Mouse (Mus musculus): ENCODE data around the gene Pimreg. TPM values are rescaled to one million over a fixed set of nuclear protein-coding genes. Genes with fewer than 3 reads are reported as not detected.
A peak's percentile ranks its signal among the peaks of the same experiment; 100 is the strongest.

Gene Pimreg
- polyA plus RNA-seq, 1 experiment from 2014 or later, result 99.0 TPM

DNA sequence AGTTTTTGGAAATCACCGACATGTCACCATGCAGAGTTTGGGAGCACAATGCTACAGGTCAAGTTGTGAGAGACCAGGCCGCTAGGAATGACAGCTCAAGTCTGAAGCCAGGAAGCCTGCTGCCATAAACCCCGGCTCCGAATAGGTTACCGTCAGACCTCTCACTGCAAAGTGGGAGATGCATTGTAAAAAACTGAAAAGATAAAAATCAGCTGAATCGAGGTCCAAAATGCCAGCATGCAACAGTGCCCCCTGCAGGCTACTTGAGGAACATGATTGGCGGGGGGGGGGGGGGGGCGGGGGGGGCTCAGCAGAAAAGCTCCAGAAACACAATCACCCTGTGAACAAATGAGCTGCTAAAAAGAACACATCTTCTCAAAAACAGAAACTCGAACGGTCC is 18.3 kb upstream of the Pimreg start:
- ATAC-seq (replicated peaks; ENCODE audit: insufficient number of reproducible peaks, low FRiP score, low TSS enrichment), result no peak
- H3K9me3 ChIP-seq (replicated peaks; ENCODE audit: control insufficient read depth, low read length), result no peaks in the 10 kb centered on the region
- 0 out of 2 replicates have a peak, but pooled peaks cover 8% of the 10 kb centered on the region for H3K27me3 ChIP-seq (ENCODE audit: control insufficient read depth, insufficient read depth, low read length)
- peaks cover 3% of the 10 kb centered on the region; the same call in 1 of the 2 replicates for H3K4me1 ChIP-seq (ENCODE audit: control insufficient read depth, insufficient read depth, low read length)
- H3K36me3 ChIP-seq (ENCODE audit: control insufficient read depth, insufficient read depth, low read length), result no peaks in the 10 kb centered on the region
- H3K27ac ChIP-seq (ENCODE audit: low read depth, low read length), result no peak overlapping the region
- no peak overlapping the region for H3K4me2 ChIP-seq
- no peak overlapping the region for H3K4me3 ChIP-seq (ENCODE audit: low read depth, low read length)
- 51% methylated on average over 10 of the region's 10 CpGs for WGBS (ENCODE audit: insufficient replicate concordance)
- H3K9ac ChIP-seq (ENCODE audit: low read depth, low read length), result no peak overlapping the region

DNA sequence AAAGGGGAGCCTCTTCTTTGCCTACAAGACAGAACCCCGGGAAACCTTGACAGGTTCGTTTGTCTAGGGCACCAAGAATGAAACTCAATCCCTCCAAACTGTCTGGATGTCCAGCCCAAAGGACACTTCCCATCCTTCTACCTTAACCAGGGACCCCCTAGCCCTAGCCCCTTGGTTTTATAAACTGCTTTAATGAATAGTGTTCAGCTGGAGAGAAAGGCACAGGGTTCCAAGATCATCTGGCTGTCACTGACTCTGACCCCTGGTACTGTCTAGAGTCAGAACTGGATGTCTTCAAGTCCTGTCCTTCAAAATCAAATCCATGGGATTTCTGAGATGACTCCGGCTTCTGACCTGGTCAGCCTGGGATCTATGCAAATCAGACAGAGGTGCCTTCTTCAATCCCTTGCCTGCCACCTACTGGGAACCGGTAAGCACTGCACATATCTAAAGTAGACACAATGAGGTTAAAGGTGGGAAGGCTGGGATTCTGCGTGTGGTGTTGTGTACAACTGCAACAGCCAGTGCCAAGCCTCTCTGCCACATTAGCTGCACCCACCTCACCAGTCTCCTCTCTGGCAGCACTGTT is 17.5 kb upstream of the Pimreg start:
- Histone ChIP-seq H3K9me3 (replicated peaks; ENCODE audit: control insufficient read depth, low read length) (no peaks in the 10 kb centered on the region), H3K4me2 (no peak overlapping the region), H3K4me1 (ENCODE audit: control insufficient read depth, insufficient read depth, low read length) (peaks cover 3% of the 10 kb centered on the region; the same call in 1 of the 2 replicates), H3K27ac (ENCODE audit: low read depth, low read length) (no peak overlapping the region), H3K4me3 (ENCODE audit: low read depth, low read length) (no peak overlapping the region), H3K36me3 (ENCODE audit: control insufficient read depth, insufficient read depth, low read length) (no peaks in the 10 kb centered on the region), H3K9ac (ENCODE audit: low read depth, low read length) (no peak overlapping the region), H3K27me3 (ENCODE audit: control insufficient read depth, insufficient read depth, low read length) (peaks cover 13% of the 10 kb centered on the region)
- no peak for ATAC-seq (replicated peaks; ENCODE audit: insufficient number of reproducible peaks, low FRiP score, low TSS enrichment)
- 26% methylated on average over 5 of the region's 5 CpGs for WGBS (ENCODE audit: insufficient replicate concordance)

DNA sequence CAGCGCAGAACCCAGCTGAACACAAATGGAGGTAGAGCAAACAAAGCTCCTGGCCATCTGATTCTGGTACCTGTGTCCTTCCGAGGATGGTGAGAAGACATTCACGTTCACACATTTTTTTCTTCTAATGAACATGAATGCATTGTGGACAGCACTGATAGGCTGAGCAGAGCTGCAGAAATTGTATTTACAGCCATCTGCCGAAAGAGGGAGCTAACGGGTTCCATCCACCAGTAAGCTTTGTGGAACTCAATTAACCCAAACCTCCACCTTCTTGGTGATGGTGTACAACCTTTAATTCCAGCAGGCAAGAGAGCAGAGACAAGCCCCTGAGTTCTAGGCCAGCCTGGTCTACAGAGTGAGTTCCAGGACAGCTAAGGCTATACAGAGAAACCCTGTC is 16.0 kb upstream of the Pimreg start:
- H3K27me3 ChIP-seq (ENCODE audit: control insufficient read depth, insufficient read depth, low read length), result peaks cover 23% of the 10 kb centered on the region
- 32% methylated on average over 5 of the region's 5 CpGs for WGBS (ENCODE audit: insufficient replicate concordance)
- no peak overlapping the region for H3K27ac ChIP-seq (ENCODE audit: low read depth, low read length)
- no peak overlapping the region for H3K4me2 ChIP-seq
- ATAC-seq (replicated peaks; ENCODE audit: insufficient number of reproducible peaks, low FRiP score, low TSS enrichment), result no peak
- no peaks in the 10 kb centered on the region for H3K36me3 ChIP-seq (ENCODE audit: control insufficient read depth, insufficient read depth, low read length)
- H3K4me1 ChIP-seq (ENCODE audit: control insufficient read depth, insufficient read depth, low read length), result peaks cover 3% of the 10 kb centered on the region; the same call in 1 of the 2 replicates
- no peak overlapping the region for H3K9ac ChIP-seq (ENCODE audit: low read depth, low read length)
- no peak overlapping the region for H3K4me3 ChIP-seq (ENCODE audit: low read depth, low read length)
- no peaks in the 10 kb centered on the region for H3K9me3 ChIP-seq (replicated peaks; ENCODE audit: control insufficient read depth, low read length)

DNA sequence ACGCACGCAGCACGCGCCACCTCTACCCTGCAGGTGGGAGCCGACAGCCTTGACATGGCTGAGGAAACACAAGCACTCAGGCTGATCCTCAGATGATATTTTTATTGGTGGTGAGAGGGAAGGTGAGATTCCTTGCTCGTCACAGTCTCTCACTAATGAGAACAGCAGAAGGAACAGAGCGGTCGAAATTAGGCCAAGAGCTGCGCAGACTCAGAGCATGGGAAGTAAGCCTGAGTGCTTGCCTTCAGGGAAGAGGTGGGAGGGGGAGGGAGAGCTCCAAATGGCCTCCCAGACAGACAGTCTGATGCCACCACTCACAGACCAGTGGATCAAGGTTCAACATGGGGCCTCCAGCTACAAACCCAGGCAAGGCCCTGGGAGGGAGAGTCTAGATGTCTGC is 15.3 kb upstream of the Pimreg start:
- Histone ChIP-seq H3K36me3 (ENCODE audit: control insufficient read depth, insufficient read depth, low read length) (no peaks in the 10 kb centered on the region), H3K4me1 (ENCODE audit: control insufficient read depth, insufficient read depth, low read length) (peaks cover 3% of the 10 kb centered on the region; the same call in 1 of the 2 replicates), H3K4me3 (ENCODE audit: low read depth, low read length) (no peak overlapping the region), H3K9me3 (replicated peaks; ENCODE audit: control insufficient read depth, low read length) (no peaks in the 10 kb centered on the region), H3K4me2 (no peak overlapping the region), H3K27me3 (ENCODE audit: control insufficient read depth, insufficient read depth, low read length) (peaks cover 23% of the 10 kb centered on the region), H3K27ac (ENCODE audit: low read depth, low read length) (no peak overlapping the region), H3K9ac (ENCODE audit: low read depth, low read length) (no peak overlapping the region)
- 83% methylated on average over 9 of the region's 9 CpGs for whole genome bisulfite sequencing (ENCODE audit: insufficient replicate concordance)
- ATAC-seq (replicated peaks; ENCODE audit: insufficient number of reproducible peaks, low FRiP score, low TSS enrichment), result no peak

DNA sequence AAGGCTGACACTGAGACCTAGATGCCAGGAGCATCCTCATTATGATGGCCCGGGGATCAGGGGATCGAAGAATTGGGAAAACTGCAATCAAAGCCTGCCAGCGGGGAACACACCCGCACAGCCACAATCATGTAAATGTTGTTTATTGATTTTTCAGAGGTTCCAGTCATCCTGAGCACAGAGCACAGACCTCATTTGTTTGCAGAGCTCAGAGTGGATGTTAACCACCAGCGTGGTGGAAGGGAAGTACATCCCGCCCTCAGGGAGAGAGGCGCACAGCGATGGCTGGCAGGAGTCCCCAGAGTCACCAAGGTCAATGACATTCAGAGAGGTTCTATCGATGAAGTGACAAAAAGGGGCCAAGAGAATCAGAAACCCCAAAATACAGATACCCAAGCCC is 14.0 kb upstream of the Pimreg start:
- no peak for ATAC-seq (replicated peaks; ENCODE audit: insufficient number of reproducible peaks, low FRiP score, low TSS enrichment)
- Histone ChIP-seq H3K4me3 (ENCODE audit: low read depth, low read length) (no peak overlapping the region), H3K4me2 (no peak overlapping the region), H3K4me1 (ENCODE audit: control insufficient read depth, insufficient read depth, low read length) (peaks cover 7% of the 10 kb centered on the region), H3K27ac (ENCODE audit: low read depth, low read length) (no peak overlapping the region), H3K36me3 (ENCODE audit: control insufficient read depth, insufficient read depth, low read length) (no peaks in the 10 kb centered on the region), H3K9me3 (replicated peaks; ENCODE audit: control insufficient read depth, low read length) (no peaks in the 10 kb centered on the region), H3K9ac (ENCODE audit: low read depth, low read length) (no peak overlapping the region), H3K27me3 (ENCODE audit: control insufficient read depth, insufficient read depth, low read length) (peaks cover 23% of the 10 kb centered on the region)
- 82% methylated on average over 9 of the region's 9 CpGs for WGBS (ENCODE audit: insufficient replicate concordance)

DNA sequence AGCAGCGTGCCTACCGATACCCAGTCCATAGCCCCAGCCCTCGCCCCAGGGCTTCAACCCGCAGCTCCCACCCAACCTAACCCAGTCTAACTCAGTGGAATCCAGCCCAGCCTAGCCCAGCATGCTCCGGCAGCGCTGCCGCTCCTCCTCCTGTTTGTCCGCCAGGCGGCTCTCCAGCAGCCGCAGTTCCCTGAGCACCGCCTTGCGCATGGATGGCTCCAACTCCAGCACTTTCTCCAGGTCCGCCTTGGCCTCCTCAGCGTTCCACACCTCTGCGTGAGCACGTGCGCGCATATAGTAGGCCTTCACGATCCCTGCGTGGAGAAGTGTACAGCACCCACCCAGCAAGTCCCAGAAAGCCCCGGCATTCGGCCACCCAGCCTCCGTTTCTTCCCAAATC is 12.7 kb upstream of the Pimreg start:
- 21% methylated on average over 22 of the region's 23 CpGs for WGBS (ENCODE audit: insufficient replicate concordance)
- Histone ChIP-seq H3K9me3 (replicated peaks; ENCODE audit: control insufficient read depth, low read length) (no peaks in the 10 kb centered on the region), H3K4me1 (ENCODE audit: control insufficient read depth, insufficient read depth, low read length) (peaks cover 6% of the 10 kb centered on the region), H3K27me3 (ENCODE audit: control insufficient read depth, insufficient read depth, low read length) (peaks cover 23% of the 10 kb centered on the region), H3K27ac (ENCODE audit: low read depth, low read length) (no peak overlapping the region), H3K4me2 (peak overlapping the region; percentile 7; the same call in 1 of the 2 replicates), H3K9ac (ENCODE audit: low read depth, low read length) (no peak overlapping the region), H3K36me3 (ENCODE audit: control insufficient read depth, insufficient read depth, low read length) (no peaks in the 10 kb centered on the region), H3K4me3 (ENCODE audit: low read depth, low read length) (no peak overlapping the region)
- no peak for ATAC-seq (replicated peaks; ENCODE audit: insufficient number of reproducible peaks, low FRiP score, low TSS enrichment)

DNA sequence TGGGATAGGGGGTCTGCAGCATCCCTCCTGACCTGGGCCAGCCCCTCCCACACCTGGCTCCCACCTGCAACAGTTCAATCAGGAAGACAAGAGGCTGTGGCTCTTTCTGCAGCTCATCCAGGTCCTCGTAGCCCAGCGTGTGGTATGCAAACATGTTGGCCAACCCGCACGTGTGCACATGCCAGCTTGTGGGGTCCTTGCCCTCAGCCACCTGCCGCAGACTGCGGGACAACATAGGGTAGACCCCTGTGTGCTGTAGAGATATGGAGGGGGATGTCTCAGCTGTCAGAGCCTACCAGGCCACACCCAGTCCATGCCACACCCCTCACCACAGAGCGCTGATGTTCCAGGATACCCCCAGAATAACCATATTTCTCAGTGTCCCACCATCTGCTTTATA is 10.5 kb upstream of the Pimreg start:
- Histone ChIP-seq H3K4me3 (ENCODE audit: low read depth, low read length) (no peak overlapping the region), H3K4me1 (ENCODE audit: control insufficient read depth, insufficient read depth, low read length) (peaks cover 11% of the 10 kb centered on the region), H3K4me2 (no peak overlapping the region), H3K27me3 (ENCODE audit: control insufficient read depth, insufficient read depth, low read length) (peaks cover 19% of the 10 kb centered on the region), H3K36me3 (ENCODE audit: control insufficient read depth, insufficient read depth, low read length) (no peaks in the 10 kb centered on the region), H3K9ac (ENCODE audit: low read depth, low read length) (no peak overlapping the region), H3K9me3 (replicated peaks; ENCODE audit: control insufficient read depth, low read length) (no peaks in the 10 kb centered on the region), H3K27ac (ENCODE audit: low read depth, low read length) (no peak overlapping the region)
- 0 out of 2 replicates have a peak, but pooled peaks have one; percentile 27 for ATAC-seq (replicated peaks; ENCODE audit: insufficient number of reproducible peaks, low FRiP score, low TSS enrichment)
- WGBS (ENCODE audit: insufficient replicate concordance), result 70% methylated on average over 7 of the region's 7 CpGs

DNA sequence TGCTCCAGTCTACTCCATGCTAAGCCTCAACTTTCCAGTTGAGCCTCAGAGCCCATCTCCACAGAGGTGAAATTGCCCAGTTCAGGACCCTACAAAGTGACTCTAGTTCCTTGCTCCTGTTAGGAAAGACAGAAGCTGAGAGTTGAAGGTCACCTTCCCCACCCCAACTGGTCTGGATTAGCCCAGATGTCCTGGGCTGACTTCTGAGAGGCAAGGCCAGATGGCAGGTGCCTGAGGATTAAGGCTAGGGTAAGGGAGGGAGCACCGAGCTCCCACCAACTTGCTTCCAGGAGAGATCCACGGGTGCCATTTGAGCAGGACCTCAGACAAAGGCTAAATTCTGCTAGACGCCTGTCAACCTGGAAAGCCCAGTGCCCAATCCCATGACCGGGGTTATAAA is 9.7 kb upstream of the Pimreg start:
- no peak for ATAC-seq (replicated peaks; ENCODE audit: insufficient number of reproducible peaks, low FRiP score, low TSS enrichment)
- Histone ChIP-seq H3K4me2 (no peak overlapping the region), H3K4me1 (ENCODE audit: control insufficient read depth, insufficient read depth, low read length) (peaks cover 11% of the 10 kb centered on the region), H3K27me3 (ENCODE audit: control insufficient read depth, insufficient read depth, low read length) (peaks cover 23% of the 10 kb centered on the region), H3K27ac (ENCODE audit: low read depth, low read length) (no peak overlapping the region), H3K9me3 (replicated peaks; ENCODE audit: control insufficient read depth, low read length) (no peaks in the 10 kb centered on the region), H3K9ac (ENCODE audit: low read depth, low read length) (no peak overlapping the region), H3K4me3 (ENCODE audit: low read depth, low read length) (no peak overlapping the region), H3K36me3 (ENCODE audit: control insufficient read depth, insufficient read depth, low read length) (no peaks in the 10 kb centered on the region)
- 62% methylated on average over 4 of the region's 4 CpGs for WGBS (ENCODE audit: insufficient replicate concordance)

DNA sequence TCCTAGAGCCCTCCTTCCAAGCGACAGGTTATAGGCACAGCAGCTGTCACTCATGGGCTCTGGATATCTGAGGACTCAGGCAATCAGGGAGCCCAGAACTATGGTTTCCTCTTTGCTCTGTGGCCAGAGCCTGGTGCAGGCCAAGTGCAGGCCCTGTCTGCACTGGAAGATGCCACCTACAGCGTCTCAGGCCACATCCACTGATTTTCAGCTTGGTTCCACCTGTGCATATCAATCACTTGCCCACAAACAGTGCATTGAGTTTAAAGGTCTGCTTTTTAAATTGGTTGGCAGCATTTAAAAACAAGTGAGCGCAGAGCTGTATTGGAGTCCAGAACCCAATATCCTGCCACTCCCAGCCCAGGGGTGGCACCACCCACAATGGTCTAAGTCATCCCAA is 9.2 kb upstream of the Pimreg start:
- Histone ChIP-seq H3K4me3 (ENCODE audit: low read depth, low read length) (no peak overlapping the region), H3K36me3 (ENCODE audit: control insufficient read depth, insufficient read depth, low read length) (no peaks in the 10 kb centered on the region), H3K27me3 (ENCODE audit: control insufficient read depth, insufficient read depth, low read length) (peaks cover 26% of the 10 kb centered on the region), H3K9ac (ENCODE audit: low read depth, low read length) (no peak overlapping the region), H3K4me1 (ENCODE audit: control insufficient read depth, insufficient read depth, low read length) (peaks cover 11% of the 10 kb centered on the region), H3K4me2 (no peak overlapping the region), H3K9me3 (replicated peaks; ENCODE audit: control insufficient read depth, low read length) (no peaks in the 10 kb centered on the region), H3K27ac (ENCODE audit: low read depth, low read length) (no peak overlapping the region)
- 87% methylated on average over 3 of the region's 3 CpGs for WGBS (ENCODE audit: insufficient replicate concordance)
- no peak for ATAC-seq (replicated peaks; ENCODE audit: insufficient number of reproducible peaks, low FRiP score, low TSS enrichment)

All from heart, embryonic 11.5 days (tissue).